Mouse (Mus musculus) small intestine, adult 2 months (tissue): ENCODE results near the gene 1810037I17Rik. TPM values are rescaled to one million over a fixed set of nuclear protein-coding genes. Genes with fewer than 3 reads are reported as not detected.

Experiments used
- H3K27ac ChIP-seq: fragments of 200-500 bp; 2 replicates; pipeline ENCODE4 v1.5.1; 2012; ENCODE audit warnings: low read depth, low read length, control low read depth, inconsistent platforms; ENCODE audit not compliant: insufficient read depth
- H3K27me3 ChIP-seq: fragments of 200-500 bp; 2 replicates; pipeline ENCODE4 v1.6.1; 2012; ENCODE audit warnings: mild to moderate bottlenecking, moderate library complexity, low read length, inconsistent platforms; ENCODE audit not compliant: control insufficient read depth, insufficient read depth
- H3K36me3 ChIP-seq: fragments of 200-500 bp; 2 replicates; pipeline ENCODE4 v1.6.1; 2012; ENCODE audit warnings: mild to moderate bottlenecking, low read length, control low read depth, inconsistent platforms; ENCODE audit not compliant: control insufficient read depth, insufficient read depth
- H3K4me1 ChIP-seq: fragments of 200-500 bp; 2 replicates; pipeline ENCODE4 v1.6.1; 2012; ENCODE audit warnings: low read length, inconsistent platforms, mixed read lengths; ENCODE audit not compliant: control insufficient read depth, insufficient read depth, insufficient read length
- H3K4me3 ChIP-seq: fragments of 200-500 bp; 2 replicates; pipeline ENCODE4 v1.5.1; 2012; ENCODE audit warnings: low read depth, mild to moderate bottlenecking, control low read depth, inconsistent platforms, low read length, moderate library complexity
- CTCF ChIP-seq: fragments of 200-500 bp; IDR thresholded peaks from 2 replicates; pipeline ENCODE4 v1.5.1; 2012; ENCODE audit warnings: low read depth, mild to moderate bottlenecking, control low read depth, inconsistent platforms, low read length, moderate library complexity, mixed read lengths; ENCODE audit not compliant: insufficient replicate concordance, insufficient read length; ENCODE audit errors: extremely low read depth
- POLR2A ChIP-seq: fragments of 200-500 bp; IDR thresholded peaks from 2 replicates; pipeline ENCODE4 v1.6.1; 2012; ENCODE audit warnings: low read depth, mild to moderate bottlenecking, control low read depth, inconsistent platforms, low read length, moderate library complexity
- WGBS: fragments of 180-500 bp; shearing (Covaris S2); methylation state at CpG from one replicate; pipeline ENCODE4 v1.1.7; 2018; 5-methylcytosine and 5-hydroxymethylcytosine counted together
- polyA plus RNA-seq: library from polyadenylated mRNA; depleted of rRNA; stranded (reverse); fragments of >200 nt; gene quantifications from 2 replicates; pipeline ENCODE4 v1.2.3, GENCODE M21; 2012

The 1810037I17Rik gene
- polyA plus RNA-seq, 1 experiment, result 24.4 TPM

- Histone ChIP-seq H3K27ac (no peak overlapping the region), H3K27me3 (no peaks in the 10 kb centered on the region), H3K4me3 (no peak overlapping the region), H3K36me3 (no peaks in the 10 kb centered on the region), H3K4me1 (0 out of 2 replicates have a peak, but pooled peaks cover 2% of the 10 kb centered on the region)
- TF ChIP-seq POLR2A (no peak), CTCF (no peak)
- 71% methylated on average over 2 of the region's 2 CpGs for WGBS
These were observed 5.3 kb upstream of the 1810037I17Rik start for GRCm38 (mm10) chr3:122918672-122919071.

- 90% methylated on average over 8 of the region's 8 CpGs for WGBS
- no peak for TF ChIP-seq CTCF
- no peak for TF ChIP-seq POLR2A
- 0 out of 2 replicates have a peak, but pooled peaks cover 2% of the 10 kb centered on the region for H3K4me1 ChIP-seq
- no peaks in the 10 kb centered on the region for H3K36me3 ChIP-seq
- H3K4me3 ChIP-seq, result no peak within 1 kb of the TSS
- H3K27ac ChIP-seq, result no peak within 1 kb of the TSS
- H3K27me3 ChIP-seq, result no peaks in the 10 kb centered on the region
These were observed 4.7 kb upstream of the 1810037I17Rik start, which contains the start of gene Gm10959 for GRCm38 (mm10) chr3:122919260-122919659. TSS of gene Gm10959 (minus strand) at chr3:122919360.

- no peaks in the 10 kb centered on the region for H3K36me3 ChIP-seq
- WGBS, result 65% methylated on average over 8 of the region's 8 CpGs
- H3K27ac ChIP-seq, result no peak overlapping the region
- no peak for TF ChIP-seq POLR2A
- no peak for TF ChIP-seq CTCF
- H3K4me1 ChIP-seq, result 0 out of 2 replicates have a peak, but pooled peaks cover 2% of the 10 kb centered on the region
- no peak overlapping the region for H3K4me3 ChIP-seq
- no peaks in the 10 kb centered on the region for H3K27me3 ChIP-seq
These were observed 3.2 kb upstream of the 1810037I17Rik start for GRCm38 (mm10) chr3:122920572-122921435.

GRCm38 (mm10) chr3:122921676-122922527, 2.1 kb upstream of the 1810037I17Rik start:
- Histone ChIP-seq H3K4me3 (no peak overlapping the region), H3K27me3 (no peaks in the 10 kb centered on the region), H3K27ac (no peak overlapping the region), H3K4me1 (no peaks in the 10 kb centered on the region), H3K36me3 (no peaks in the 10 kb centered on the region)
- TF ChIP-seq CTCF, result no peak
- TF ChIP-seq POLR2A, result no peak
- 33% methylated on average over 8 of the region's 8 CpGs for WGBS

- Histone ChIP-seq H3K4me3 (no peak overlapping the region), H3K4me1 (no peaks in the 10 kb centered on the region), H3K27ac (no peak overlapping the region), H3K27me3 (no peaks in the 10 kb centered on the region), H3K36me3 (0 out of 2 replicates have a peak, but pooled peaks cover 2% of the 10 kb centered on the region)
- 31% methylated on average over 7 of the region's 7 CpGs for WGBS
- no peak for TF ChIP-seq CTCF
- TF ChIP-seq POLR2A, result no peak
These were observed 856 bp upstream of the 1810037I17Rik start for GRCm38 (mm10) chr3:122923147-122923546.

GRCm38 (mm10) chr3:122929723-122930122, 5.7 kb downstream of the 1810037I17Rik start:
- Histone ChIP-seq H3K27ac (no peak overlapping the region), H3K36me3 (peaks cover 19% of the 10 kb centered on the region), H3K4me3 (no peak overlapping the region), H3K27me3 (no peaks in the 10 kb centered on the region), H3K4me1 (no peaks in the 10 kb centered on the region)
- TF ChIP-seq POLR2A, result no peak
- no peak for TF ChIP-seq CTCF
- WGBS, result 88% methylated on average over 6 of the region's 6 CpGs
